Mouse (Mus musculus) lung, embryonic 14.5 days (tissue): ENCODE data around the gene 4933428G20Rik. TPM values are rescaled to one million over a fixed set of nuclear protein-coding genes. Genes with fewer than 3 reads are reported as not detected.

Experiments
- ATAC-seq: fragments of 200-750 bp; cut with Nextera tagmentation; 2 replicates; pipeline ENCODE4 v1.8.0; 2017; ENCODE audit warnings: mild to moderate bottlenecking, moderate TSS enrichment, moderate library complexity; ENCODE audit not compliant: insufficient read depth
- DNase-seq: peaks from one replicate; pipeline ENCODE4 v3.0.0-alpha.2; 2015
- H3K27ac ChIP-seq: fragments of 300-500 bp; sonication (generic); 2 replicates; pipeline ENCODE4 v1.5.1; 2014; ENCODE audit warnings: low read depth, mild to moderate bottlenecking, moderate library complexity
- H3K27me3 ChIP-seq: fragments of 300-500 bp; sonication (generic); 2 replicates; pipeline ENCODE4 v1.6.1; 2014; ENCODE audit warnings: low read length, control low read depth; ENCODE audit not compliant: insufficient read depth
- H3K36me3 ChIP-seq: fragments of 300-500 bp; sonication (generic); 2 replicates; pipeline ENCODE4 v1.6.1; 2014; ENCODE audit warnings: control low read depth; ENCODE audit not compliant: insufficient read depth
- H3K4me1 ChIP-seq: fragments of 300-500 bp; sonication (generic); 2 replicates; pipeline ENCODE4 v1.6.1; 2014; ENCODE audit warnings: antibody characterized with exemption, control low read depth; ENCODE audit not compliant: insufficient read depth
- H3K4me2 ChIP-seq: fragments of 300-500 bp; sonication (generic); 2 replicates; pipeline ENCODE4 v1.6.1; 2014; ENCODE audit warnings: mild to moderate bottlenecking
- H3K4me3 ChIP-seq: fragments of 300-500 bp; sonication (generic); 2 replicates; pipeline ENCODE4 v1.5.1; 2014; ENCODE audit warnings: low read depth, low read length
- H3K9ac ChIP-seq: fragments of 300-500 bp; sonication (generic); 2 replicates; pipeline ENCODE4 v1.6.1; 2014
- H3K9me3 ChIP-seq: fragments of 300-500 bp; sonication (generic); 2 replicates; pipeline ENCODE4 v1.6.1; 2016; ENCODE audit warnings: low read depth, low read length, control low read depth
- CTCF ChIP-seq: IDR thresholded peaks from 2 replicates; pipeline ENCODE4 v1.5.1; 2016; ENCODE audit warnings: antibody characterized with exemption, low read depth
- WGBS: fragments of 180-500 bp; shearing (Covaris S2); extraction: QIAGEN DNeasy Blood & Tissue Kit; methylation state at CpG from one replicate; pipeline ENCODE4 v1.1.7; 2014; 5-methylcytosine and 5-hydroxymethylcytosine counted together
- polyA plus RNA-seq: library from polyadenylated mRNA; unstranded; fragments of >200 nt; fragmentation: Nextera tagmentation; extraction: Ambion mirVana; gene quantifications from 2 replicates; pipeline ENCODE4 v1.2.1, GENCODE M21; 2014

4933428G20Rik gene
- polyA plus RNA-seq, 1 experiment from 2014 or later = 0.13 TPM

DNA sequence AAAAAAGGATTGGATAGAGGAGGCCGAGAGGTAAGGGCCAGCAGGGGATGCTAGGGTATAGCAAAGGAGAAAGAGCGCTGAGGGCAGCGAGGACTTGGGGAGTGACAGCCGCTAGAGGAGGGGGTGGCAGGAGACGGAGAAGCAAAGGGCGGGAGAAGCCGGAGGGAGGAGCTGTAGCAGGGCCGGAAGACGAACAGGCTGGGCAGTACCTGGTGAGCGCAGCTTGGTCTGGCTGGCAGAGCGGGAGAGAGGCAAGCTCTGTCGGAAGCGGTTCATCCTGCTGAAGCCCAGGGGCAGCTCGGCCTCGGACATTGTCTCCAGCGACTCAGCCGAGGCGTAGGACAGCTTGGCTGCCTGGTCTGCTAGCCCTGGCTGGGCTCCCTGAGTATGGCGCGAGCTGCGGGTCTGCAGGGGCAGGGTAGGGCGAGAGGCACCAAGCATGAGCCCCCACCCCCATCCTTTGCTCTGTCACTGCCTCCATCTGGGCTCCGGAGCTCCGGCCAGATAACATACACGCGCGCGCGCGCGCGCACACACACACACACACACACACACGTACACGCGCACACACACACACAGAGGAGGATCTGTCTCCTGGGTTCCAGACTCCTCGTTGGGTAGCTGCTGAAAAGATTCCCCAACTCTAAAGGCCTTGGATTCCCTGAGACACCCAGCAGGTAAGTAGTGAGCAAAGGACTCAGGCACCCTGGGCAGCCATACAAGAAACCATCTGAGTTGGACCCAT, 36.9 kb upstream of the 4933428G20Rik start:
- ATAC-seq = peak; percentile 25; the same call in 1 of the 2 replicates
- Histone ChIP-seq H3K4me3 (peak overlapping the region; percentile 35), H3K36me3 (no peaks in the 10 kb centered on the region), H3K9ac (no peak overlapping the region; the same call in 1 of the 2 replicates), H3K4me2 (peak overlapping the region; percentile 69), H3K4me1 (peaks cover 8% of the 10 kb centered on the region), H3K27me3 (peaks cover 69% of the 10 kb centered on the region), H3K27ac (no peak overlapping the region), H3K9me3 (no peaks in the 10 kb centered on the region)
- peak; percentile 59 for TF ChIP-seq CTCF
- under 1% methylated on average over 36 of the region's 36 CpGs for WGBS
- peak; percentile 58 for DNase-seq

DNA sequence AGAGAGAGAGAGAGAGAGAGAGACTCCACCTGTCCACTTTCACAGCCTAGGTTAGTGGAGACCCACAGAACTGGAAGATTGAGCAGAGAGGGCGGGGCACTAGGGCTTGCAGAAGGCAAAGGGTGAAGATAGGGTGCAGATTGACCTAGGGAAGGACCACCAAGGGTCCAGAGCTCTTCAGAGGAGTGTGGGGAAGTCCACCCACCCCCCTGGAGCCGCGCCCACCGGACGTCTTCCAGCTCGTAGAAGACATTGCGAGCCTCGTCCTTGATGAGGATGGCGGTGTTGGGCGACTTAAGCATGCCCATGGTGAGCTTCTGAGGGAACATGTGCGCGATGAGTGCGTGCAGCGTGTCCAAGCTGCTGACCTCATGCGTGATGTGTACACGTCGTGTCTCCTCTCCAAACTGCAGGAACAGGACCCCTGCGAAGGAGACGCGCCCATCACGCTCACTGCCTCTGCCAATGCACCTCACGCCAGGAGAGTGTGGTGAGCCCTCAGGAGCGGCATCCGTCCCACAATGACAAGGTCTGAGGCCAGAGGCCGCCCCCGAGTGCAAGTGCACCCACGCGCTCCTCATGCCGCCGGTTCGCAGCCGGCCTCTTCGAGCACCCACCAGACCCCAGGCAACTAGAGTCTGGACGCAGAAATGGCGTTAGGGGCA, 36.1 kb upstream of the 4933428G20Rik start:
- Histone ChIP-seq H3K9ac (no peak overlapping the region), H3K4me2 (peak overlapping the region; percentile 69), H3K27me3 (peaks cover 69% of the 10 kb centered on the region), H3K4me3 (peak overlapping the region; percentile 35), H3K27ac (no peak overlapping the region), H3K4me1 (peaks cover 8% of the 10 kb centered on the region), H3K36me3 (no peaks in the 10 kb centered on the region), H3K9me3 (no peaks in the 10 kb centered on the region)
- WGBS = 10% methylated on average over 35 of the region's 35 CpGs
- no peak for ATAC-seq
- DNase-seq = no peak
- no peak for TF ChIP-seq CTCF

DNA sequence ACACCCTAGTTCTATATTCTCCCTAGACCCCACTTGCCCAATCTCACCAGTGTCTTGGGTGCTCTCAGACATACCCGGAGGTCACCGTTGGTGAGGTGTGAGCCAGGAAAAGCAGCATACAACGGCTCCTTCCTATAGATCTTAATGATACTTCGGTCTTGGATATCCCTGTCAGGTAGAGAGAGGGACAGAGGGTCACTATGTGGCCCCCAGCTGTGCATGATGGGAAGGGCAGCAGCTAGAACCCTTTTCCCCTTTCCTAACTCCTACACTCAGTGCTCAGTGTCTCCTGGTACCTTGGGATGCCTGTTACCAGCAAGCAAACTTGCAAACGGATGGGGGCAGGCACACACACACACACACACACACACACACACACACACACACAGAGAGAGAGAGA, 35.5 kb upstream of the 4933428G20Rik start:
- 50% methylated on average over 5 of the region's 5 CpGs for WGBS
- TF ChIP-seq CTCF = no peak
- Histone ChIP-seq H3K9ac (no peak overlapping the region), H3K4me3 (no peak overlapping the region), H3K36me3 (no peaks in the 10 kb centered on the region), H3K27me3 (peaks cover 69% of the 10 kb centered on the region), H3K27ac (no peak overlapping the region), H3K4me2 (no peak overlapping the region), H3K4me1 (peaks cover 8% of the 10 kb centered on the region), H3K9me3 (no peaks in the 10 kb centered on the region)
- DNase-seq (no peak), ATAC-seq (no peak)

DNA sequence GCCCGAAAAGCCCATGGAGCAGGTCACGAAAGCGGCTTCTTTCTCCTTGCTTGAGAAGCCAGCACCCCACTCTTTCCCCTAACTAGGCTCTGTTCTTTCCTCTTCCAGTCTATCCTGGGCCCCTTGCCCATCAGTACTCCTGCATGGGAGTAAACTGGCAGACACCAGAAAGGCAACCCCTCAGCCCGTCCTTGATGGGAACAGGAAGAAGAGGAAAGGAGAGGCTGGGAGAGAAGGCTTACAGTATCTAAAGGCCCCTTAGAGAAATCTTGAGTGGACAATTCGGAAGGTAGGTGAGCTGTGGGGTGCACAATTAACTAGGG, 35.1 kb upstream of the 4933428G20Rik start:
- Histone ChIP-seq H3K27me3 (peaks cover 69% of the 10 kb centered on the region), H3K36me3 (no peaks in the 10 kb centered on the region), H3K9ac (no peak overlapping the region), H3K4me1 (peaks cover 8% of the 10 kb centered on the region), H3K4me2 (no peak overlapping the region), H3K9me3 (no peaks in the 10 kb centered on the region), H3K27ac (no peak overlapping the region), H3K4me3 (peak overlapping the region; percentile 23; the same call in 1 of the 2 replicates)
- no peak for ATAC-seq
- no peak for TF ChIP-seq CTCF
- WGBS = 26% methylated on average over 5 of the region's 5 CpGs
- DNase-seq = no peak

DNA sequence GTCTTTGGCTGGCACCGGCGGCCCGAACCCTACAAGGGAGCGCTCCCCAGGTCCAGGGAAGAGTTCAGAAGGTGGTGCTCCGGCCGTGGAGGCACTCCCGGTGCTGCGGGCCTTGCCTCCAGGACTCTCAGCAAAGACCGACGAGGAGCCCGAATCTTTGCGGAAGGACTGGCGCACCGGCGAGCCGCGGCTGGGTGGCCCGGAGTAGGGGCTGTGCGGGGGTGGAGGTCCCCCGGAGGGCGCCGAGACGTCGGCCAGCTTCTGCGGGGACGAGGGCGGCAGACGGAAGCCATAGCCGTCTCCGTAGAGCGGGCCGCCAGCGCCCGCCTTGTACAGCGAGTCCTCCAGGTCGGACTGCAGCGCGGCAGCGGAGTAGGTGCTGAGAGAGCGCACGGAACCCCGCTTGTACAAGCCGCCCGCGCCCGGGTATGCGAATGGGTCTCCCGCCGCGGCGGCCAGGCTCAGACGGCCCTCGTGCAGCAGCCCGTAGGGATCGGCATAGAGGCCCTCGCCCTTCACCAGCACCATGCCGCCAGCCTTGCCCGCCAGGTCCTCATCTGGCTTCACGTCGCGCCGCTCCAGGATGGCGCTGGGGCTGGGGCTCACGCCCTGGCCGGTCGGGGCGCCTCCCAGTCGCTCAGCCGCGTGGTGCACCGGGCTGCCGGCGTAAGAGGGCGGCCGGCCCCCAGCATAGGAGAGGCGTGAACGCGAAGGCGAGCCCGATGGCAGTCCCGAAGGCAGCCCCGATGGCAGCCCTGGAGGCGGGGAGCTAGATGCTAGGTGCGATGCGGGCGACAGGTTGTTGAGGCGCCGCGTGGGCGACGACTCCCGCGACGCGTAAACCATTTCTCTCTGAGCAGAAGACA, 34.5 kb upstream of the 4933428G20Rik start:
- peak; percentile 48 for DNase-seq
- TF ChIP-seq CTCF = no peak

DNA sequence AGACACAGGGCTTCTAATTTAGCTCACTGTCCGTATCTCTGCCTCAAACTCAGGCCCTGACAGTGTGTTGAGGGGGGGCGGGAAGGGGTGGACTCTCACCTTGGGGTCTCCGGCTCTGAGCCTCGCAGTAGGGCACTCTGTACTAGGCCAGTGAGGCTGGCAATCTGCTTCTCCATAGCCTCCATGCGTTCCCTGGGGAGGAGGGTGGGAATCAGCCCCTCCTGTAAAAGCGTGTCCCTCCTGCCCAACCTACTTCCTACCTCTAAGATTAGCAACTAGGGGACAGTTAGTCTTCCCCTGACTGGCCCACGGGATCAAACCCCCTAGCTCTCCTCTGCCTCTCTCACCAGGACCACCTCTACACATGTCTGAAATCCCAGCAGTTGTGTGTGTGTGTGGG, 33.5 kb upstream of the 4933428G20Rik start:
- Histone ChIP-seq H3K9me3 (no peaks in the 10 kb centered on the region), H3K36me3 (no peaks in the 10 kb centered on the region), H3K4me2 (no peak overlapping the region), H3K9ac (no peak overlapping the region), H3K4me3 (no peak overlapping the region), H3K27me3 (peaks cover 69% of the 10 kb centered on the region), H3K27ac (no peak overlapping the region), H3K4me1 (peaks cover 8% of the 10 kb centered on the region)
- no peak for TF ChIP-seq CTCF
- DNase-seq = no peak
- WGBS = 17% methylated on average over 7 of the region's 7 CpGs
- ATAC-seq = no peak

More for the DNA sequence above, 34.5 kb upstream of the 4933428G20Rik start:
- peak overlapping the region; percentile 23 for H3K4me3 ChIP-seq
- peaks cover 8% of the 10 kb centered on the region for H3K4me1 ChIP-seq
- WGBS = 2% methylated on average over 93 of the region's 95 CpGs
- no peaks in the 10 kb centered on the region for H3K9me3 ChIP-seq
- no peaks in the 10 kb centered on the region for H3K36me3 ChIP-seq
- no peak for ATAC-seq
- H3K4me2 ChIP-seq = peak overlapping the region; percentile 50
- H3K27me3 ChIP-seq = peaks cover 69% of the 10 kb centered on the region
- no peak overlapping the region for H3K27ac ChIP-seq
- H3K9ac ChIP-seq = no peak overlapping the region; the same call in 1 of the 2 replicates
